Mouse (Mus musculus): ENCODE results near the gene Calm4.
"Not testable (repeated sequence)": the region's sequence is repeated elsewhere in the genome, so short reads cannot be mapped to it uniquely, and the experiment has no call there.

DNA sequence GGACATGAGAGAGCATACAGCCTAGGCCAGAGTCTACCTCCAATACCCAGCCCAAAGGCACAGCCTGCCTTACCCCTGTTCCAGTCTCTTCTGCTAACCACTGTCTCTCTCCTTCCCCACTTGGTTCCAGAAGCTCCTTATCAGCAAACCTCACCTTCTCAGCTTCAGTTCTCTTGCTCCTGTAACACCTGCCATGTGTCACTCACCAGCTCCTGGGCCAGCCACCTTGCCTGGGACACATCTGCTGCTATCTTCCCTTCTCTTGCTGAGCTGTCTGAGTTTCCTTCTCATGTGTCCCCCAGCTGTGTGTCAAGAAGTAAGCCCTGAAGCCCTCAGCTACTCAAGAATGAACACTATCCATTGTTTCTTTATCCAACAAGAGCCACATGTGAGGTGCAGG is 3.1 kb downstream of the Calm4 start:
- TF ChIP-seq CTCF (IDR thresholded peaks at IDR 0.05; ENCODE audit: control insufficient read depth, insufficient read depth, low read length); POLR2A (IDR thresholded peaks at IDR 0.05; ENCODE audit: borderline replicate concordance, control insufficient read depth, low read depth, low read length): not testable (repeated sequence)
